Mouse (Mus musculus): ENCODE measurements at regions not wholly inside any gene's neighbourhood (a gene's known extent, or its start where the extent isn't known, plus 50 kb on each side); places are given as distances from the start of the nearest gene placed in this dataset.

GRCm38 (mm10) chr10:96370547-96371320 is 234.3 kb downstream of the Gm5426 start:
- TF ChIP-seq CTCF (IDR thresholded peaks at IDR 0.05) (no peak), POLR2A (IDR thresholded peaks at IDR 0.05; ENCODE audit: insufficient read depth, low read depth, low read length) (no peak), EP300 (IDR thresholded peaks at IDR 0.05; ENCODE audit: insufficient read depth, low read depth, low read length) (0 out of 2 replicates have a peak, but pooled peaks have one; percentile 8)

Measured in heart, adult 2 months (tissue).